Mouse (Mus musculus): Measurements from ENCODE around the gene Cfap99. TPM values are rescaled to one million over a fixed set of nuclear protein-coding genes. Genes with fewer than 3 reads are reported as not detected.

The Cfap99 gene
- polyA plus RNA-seq, 1 experiment = 0.05 TPM

DNA sequence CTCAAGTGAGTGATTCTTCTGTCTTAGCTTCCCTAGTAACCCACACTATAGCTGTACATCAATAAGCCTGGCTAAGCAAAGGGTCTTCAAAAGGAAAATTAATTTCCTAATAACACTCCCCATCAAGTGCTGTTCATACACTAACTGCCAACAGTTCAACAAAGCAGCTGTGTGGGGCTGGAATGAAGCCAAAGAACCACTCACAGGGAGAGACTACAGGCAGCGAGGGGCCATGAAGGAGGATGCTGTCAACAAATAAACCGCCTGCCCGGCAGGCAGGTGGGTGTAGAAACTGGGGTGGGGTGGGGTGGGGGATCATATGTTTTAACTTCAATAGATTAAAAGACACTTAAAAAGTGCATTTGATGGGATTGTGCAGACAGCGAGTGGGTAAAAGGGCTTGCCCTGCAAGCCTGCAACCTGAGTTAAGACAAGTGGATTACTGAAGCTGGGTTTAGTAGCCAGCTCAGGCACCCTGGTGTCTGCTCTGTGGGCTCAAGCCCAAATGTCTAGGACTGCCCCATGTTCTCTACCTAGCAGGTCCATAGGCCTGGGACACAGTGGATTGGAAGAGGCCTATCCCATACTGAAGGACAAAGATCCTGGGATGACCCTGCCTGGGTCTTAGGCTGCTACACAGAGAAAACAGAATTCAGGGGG, 36.0 kb upstream of the Cfap99 start:
- no peak for TF ChIP-seq POLR2A (IDR thresholded peaks at IDR 0.05; ENCODE audit: low read depth, low read length)
- no peak for TF ChIP-seq CTCF (conservative IDR thresholded peaks at IDR 0.05; ENCODE audit: insufficient read depth, insufficient read length, low read depth, low read length)
- DNase-seq = no peak
- no peak overlapping the region for H3K27ac ChIP-seq (ENCODE audit: insufficient read depth, low read depth, low read length)
- H3K27me3 ChIP-seq (replicated peaks; ENCODE audit: control insufficient read depth, insufficient read depth, low read length) = no peaks in the 10 kb centered on the region
- 70% methylated on average over 4 of the region's 4 CpGs for WGBS
- H3K36me3 ChIP-seq (ENCODE audit: control insufficient read depth, insufficient read depth, low read length) = no peaks in the 10 kb centered on the region
- H3K4me1 ChIP-seq (ENCODE audit: control insufficient read depth, insufficient read depth, low read length) = no peaks in the 10 kb centered on the region
- H3K4me3 ChIP-seq (ENCODE audit: insufficient read depth, low read depth, low read length) = no peak overlapping the region

GRCm38 (mm10) chr5:34252967-34253519, 35.4 kb upstream of the Cfap99 start:
- H3K4me3 ChIP-seq (ENCODE audit: insufficient read depth, low read depth, low read length) = no peak overlapping the region
- no peaks in the 10 kb centered on the region for H3K4me1 ChIP-seq (ENCODE audit: control insufficient read depth, insufficient read depth, low read length)
- no peak for DNase-seq
- TF ChIP-seq POLR2A (IDR thresholded peaks at IDR 0.05; ENCODE audit: low read depth, low read length) = no peak
- TF ChIP-seq CTCF (conservative IDR thresholded peaks at IDR 0.05; ENCODE audit: insufficient read depth, insufficient read length, low read depth, low read length) = no peak
- H3K27ac ChIP-seq (ENCODE audit: insufficient read depth, low read depth, low read length) = no peak overlapping the region
- WGBS = 68% methylated on average over 4 of the region's 4 CpGs
- no peaks in the 10 kb centered on the region for H3K27me3 ChIP-seq (replicated peaks; ENCODE audit: control insufficient read depth, insufficient read depth, low read length)
- H3K36me3 ChIP-seq (ENCODE audit: control insufficient read depth, insufficient read depth, low read length) = no peaks in the 10 kb centered on the region

DNA sequence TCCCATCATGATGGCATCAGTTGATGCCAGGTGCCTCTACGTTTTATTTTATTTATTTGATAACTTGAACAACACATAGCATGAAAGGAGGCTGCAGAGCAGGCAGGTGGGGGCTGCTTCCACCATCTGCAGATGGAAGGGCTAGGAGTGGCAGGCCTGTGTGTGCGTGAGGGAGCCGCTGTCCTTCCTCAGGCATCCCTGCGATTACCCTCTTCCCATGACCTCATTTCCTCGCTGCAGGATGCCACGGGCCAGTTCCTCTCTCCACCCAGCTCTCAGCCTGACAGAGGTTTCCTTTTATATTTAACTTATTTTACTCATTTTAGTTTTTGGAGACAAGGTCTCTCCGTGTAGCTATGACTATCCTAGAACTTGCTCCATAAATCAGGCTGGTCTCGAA, 34.1 kb upstream of the Cfap99 start:
- WGBS = 49% methylated on average over 8 of the region's 8 CpGs
- no peaks in the 10 kb centered on the region for H3K27me3 ChIP-seq (replicated peaks; ENCODE audit: control insufficient read depth, insufficient read depth, low read length)
- TF ChIP-seq POLR2A (IDR thresholded peaks at IDR 0.05; ENCODE audit: low read depth, low read length) = no peak
- no peak for TF ChIP-seq CTCF (conservative IDR thresholded peaks at IDR 0.05; ENCODE audit: insufficient read depth, insufficient read length, low read depth, low read length)

GRCm38 (mm10) chr5:34255189-34255588, 33.2 kb upstream of the Cfap99 start:
- TF ChIP-seq CTCF (conservative IDR thresholded peaks at IDR 0.05; ENCODE audit: insufficient read depth, insufficient read length, low read depth, low read length) (peak; percentile 52), POLR2A (IDR thresholded peaks at IDR 0.05; ENCODE audit: low read depth, low read length) (no peak)
- peak; percentile 18 for DNase-seq
- Histone ChIP-seq H3K4me3 (ENCODE audit: insufficient read depth, low read depth, low read length) (no peak overlapping the region), H3K27me3 (replicated peaks; ENCODE audit: control insufficient read depth, insufficient read depth, low read length) (no peaks in the 10 kb centered on the region), H3K27ac (ENCODE audit: insufficient read depth, low read depth, low read length) (no peak overlapping the region), H3K4me1 (ENCODE audit: control insufficient read depth, insufficient read depth, low read length) (no peaks in the 10 kb centered on the region), H3K36me3 (ENCODE audit: control insufficient read depth, insufficient read depth, low read length) (no peaks in the 10 kb centered on the region)
- WGBS = 78% methylated on average over 3 of the region's 3 CpGs

More for the DNA sequence above, 34.1 kb upstream of the Cfap99 start:
- no peaks in the 10 kb centered on the region for H3K4me1 ChIP-seq (ENCODE audit: control insufficient read depth, insufficient read depth, low read length)
- DNase-seq = peak; percentile 12
- H3K36me3 ChIP-seq (ENCODE audit: control insufficient read depth, insufficient read depth, low read length) = no peaks in the 10 kb centered on the region
- no peak overlapping the region for H3K27ac ChIP-seq (ENCODE audit: insufficient read depth, low read depth, low read length)
- no peak overlapping the region for H3K4me3 ChIP-seq (ENCODE audit: insufficient read depth, low read depth, low read length)

GRCm38 (mm10) chr5:34259172-34259816, 29.1 kb upstream of the Cfap99 start:
- H3K36me3 ChIP-seq (ENCODE audit: control insufficient read depth, insufficient read depth, low read length) = no peaks in the 10 kb centered on the region
- 71% methylated on average over 3 of the region's 3 CpGs for WGBS
- H3K4me3 ChIP-seq (ENCODE audit: insufficient read depth, low read depth, low read length) = no peak overlapping the region
- H3K27me3 ChIP-seq (replicated peaks; ENCODE audit: control insufficient read depth, insufficient read depth, low read length) = no peaks in the 10 kb centered on the region
- DNase-seq = no peak
- H3K4me1 ChIP-seq (ENCODE audit: control insufficient read depth, insufficient read depth, low read length) = no peaks in the 10 kb centered on the region
- H3K27ac ChIP-seq (ENCODE audit: insufficient read depth, low read depth, low read length) = no peak overlapping the region
- no peak for TF ChIP-seq POLR2A (IDR thresholded peaks at IDR 0.05; ENCODE audit: low read depth, low read length)
- no peak for TF ChIP-seq CTCF (conservative IDR thresholded peaks at IDR 0.05; ENCODE audit: insufficient read depth, insufficient read length, low read depth, low read length)

GRCm38 (mm10) chr5:34266065-34266464, 22.3 kb upstream of the Cfap99 start:
- H3K27ac ChIP-seq (ENCODE audit: insufficient read depth, low read depth, low read length) = no peak overlapping the region
- 65% methylated on average over 4 of the region's 4 CpGs for WGBS
- no peaks in the 10 kb centered on the region for H3K36me3 ChIP-seq (ENCODE audit: control insufficient read depth, insufficient read depth, low read length)
- H3K4me3 ChIP-seq (ENCODE audit: insufficient read depth, low read depth, low read length) = no peak overlapping the region
- no peaks in the 10 kb centered on the region for H3K27me3 ChIP-seq (replicated peaks; ENCODE audit: control insufficient read depth, insufficient read depth, low read length)
- H3K4me1 ChIP-seq (ENCODE audit: control insufficient read depth, insufficient read depth, low read length) = no peaks in the 10 kb centered on the region
- DNase-seq = no peak
- no peak for TF ChIP-seq CTCF (conservative IDR thresholded peaks at IDR 0.05; ENCODE audit: insufficient read depth, insufficient read length, low read depth, low read length)
- no peak for TF ChIP-seq POLR2A (IDR thresholded peaks at IDR 0.05; ENCODE audit: low read depth, low read length)

GRCm38 (mm10) chr5:34269197-34269920, 19.0 kb upstream of the Cfap99 start:
- Histone ChIP-seq H3K4me1 (ENCODE audit: control insufficient read depth, insufficient read depth, low read length) (no peaks in the 10 kb centered on the region), H3K27ac (ENCODE audit: insufficient read depth, low read depth, low read length) (no peak overlapping the region), H3K36me3 (ENCODE audit: control insufficient read depth, insufficient read depth, low read length) (no peaks in the 10 kb centered on the region), H3K27me3 (replicated peaks; ENCODE audit: control insufficient read depth, insufficient read depth, low read length) (no peaks in the 10 kb centered on the region), H3K4me3 (ENCODE audit: insufficient read depth, low read depth, low read length) (no peak overlapping the region)
- DNase-seq = no peak
- no peak for TF ChIP-seq POLR2A (IDR thresholded peaks at IDR 0.05; ENCODE audit: low read depth, low read length)
- no peak for TF ChIP-seq CTCF (conservative IDR thresholded peaks at IDR 0.05; ENCODE audit: insufficient read depth, insufficient read length, low read depth, low read length)
- WGBS = 77% methylated on average over 16 of the region's 16 CpGs

All from kidney, adult 2 months (tissue).